Mouse (Mus musculus) embryonic facial prominence, embryonic 12.5 days (tissue): Measurements from ENCODE around the gene Cd99l2. TPM values are rescaled to one million over a fixed set of nuclear protein-coding genes. Genes with fewer than 3 reads are reported as not detected.
A peak's percentile ranks its signal among the peaks of the same experiment; 100 is the strongest.
"Not testable (repeated sequence)": the region's sequence is repeated elsewhere in the genome, so short reads cannot be mapped to it uniquely, and the experiment has no call there.

Source experiments
- ATAC-seq: fragments of 200-750 bp; cut with Nextera tagmentation; 2 replicates; pipeline ENCODE4 v1.8.0; 2017; ENCODE audit not compliant: insufficient number of reproducible peaks, insufficient read depth, low FRiP score, low TSS enrichment
- H3K27ac ChIP-seq: fragments of 300-500 bp; sonication (generic); 2 replicates; pipeline ENCODE4 v1.5.1; 2016; ENCODE audit warnings: mild to moderate bottlenecking
- H3K27me3 ChIP-seq: fragments of 300-500 bp; sonication (generic); 2 replicates; pipeline ENCODE4 v1.6.1; 2016; ENCODE audit warnings: mild to moderate bottlenecking, moderate library complexity
- H3K36me3 ChIP-seq: fragments of 300-500 bp; sonication (generic); 2 replicates; pipeline ENCODE4 v1.6.1; 2016; ENCODE audit warnings: mild to moderate bottlenecking
- H3K4me1 ChIP-seq: fragments of 300-500 bp; sonication (generic); 2 replicates; pipeline ENCODE4 v1.6.1; 2016
- H3K4me2 ChIP-seq: fragments of 300-500 bp; sonication (generic); replicated peaks from 2 replicates; pipeline ENCODE4 v1.6.1; 2016; ENCODE audit warnings: mild to moderate bottlenecking, moderate library complexity
- H3K4me3 ChIP-seq: fragments of 300-500 bp; sonication (generic); 2 replicates; pipeline ENCODE4 v1.5.1; 2016; ENCODE audit warnings: mild to moderate bottlenecking
- H3K9ac ChIP-seq: fragments of 300-500 bp; sonication (generic); 2 replicates; pipeline ENCODE4 v1.6.1; 2016; ENCODE audit warnings: mild to moderate bottlenecking, moderate library complexity
- H3K9me3 ChIP-seq: fragments of 300-500 bp; sonication (generic); 2 replicates; pipeline ENCODE4 v1.6.1; 2016; ENCODE audit warnings: mild to moderate bottlenecking, moderate library complexity
- WGBS: fragments of 180-500 bp; shearing (Covaris S2); methylation state at CpG from one replicate; pipeline ENCODE4 v1.1.7; 2016; 5-methylcytosine and 5-hydroxymethylcytosine counted together
- polyA plus RNA-seq: library from polyadenylated mRNA; unstranded; fragments of >200 nt; fragmentation: Nextera tagmentation; extraction: Ambion mirVana; gene quantifications from 2 replicates; pipeline ENCODE4 v1.2.1, GENCODE M21; 2016

Cd99l2 gene
- polyA plus RNA-seq, 1 experiment from 2014 or later: 36.2 TPM

- ATAC-seq, H3K4me3 ChIP-seq, H3K4me2 ChIP-seq, H3K9ac ChIP-seq, H3K27me3 ChIP-seq, H3K4me1 ChIP-seq, H3K9me3 ChIP-seq, H3K27ac ChIP-seq, H3K36me3 ChIP-seq: not testable (repeated sequence)
- 87% methylated on average over 4 of the region's 4 CpGs for WGBS
Measured at GRCm38 (mm10) chrX:71506591-71506990, 13.9 kb upstream of the Cd99l2 start.

GRCm38 (mm10) chrX:71493279-71493656 is 619 bp upstream of the Cd99l2 start:
- peak overlapping the region; percentile 88 for H3K27ac ChIP-seq
- ATAC-seq: peak; percentile 47
- H3K9ac ChIP-seq: peak overlapping the region; percentile 36; the same call in 1 of the 2 replicates
- no peaks in the 10 kb centered on the region for H3K27me3 ChIP-seq
- H3K9me3 ChIP-seq: no peaks in the 10 kb centered on the region
- peak overlapping the region; percentile 53 for H3K4me3 ChIP-seq
- no peaks in the 10 kb centered on the region for H3K4me1 ChIP-seq
- H3K4me2 ChIP-seq: peak overlapping the region; percentile 62
- 22% methylated on average over 9 of the region's 9 CpGs for WGBS
- no peaks in the 10 kb centered on the region for H3K36me3 ChIP-seq

- Histone ChIP-seq H3K4me3 (peak overlapping the region; percentile 53), H3K4me2 (peak overlapping the region; percentile 62), H3K4me1 (no peaks in the 10 kb centered on the region), H3K27me3 (no peaks in the 10 kb centered on the region), H3K36me3 (no peaks in the 10 kb centered on the region), H3K9ac (peak overlapping the region; percentile 50), H3K9me3 (no peaks in the 10 kb centered on the region), H3K27ac (peak overlapping the region; percentile 88)
- no peak for ATAC-seq
- WGBS: 32% methylated on average over 16 of the region's 17 CpGs
Measured at GRCm38 (mm10) chrX:71491931-71492633, 567 bp downstream of the Cd99l2 start.

- Histone ChIP-seq H3K4me2 (no peak overlapping the region), H3K4me3 (no peak overlapping the region), H3K9ac (no peak overlapping the region), H3K36me3 (no peaks in the 10 kb centered on the region), H3K27ac (no peak overlapping the region), H3K27me3 (no peaks in the 10 kb centered on the region), H3K9me3 (no peaks in the 10 kb centered on the region), H3K4me1 (no peaks in the 10 kb centered on the region)
- 84% methylated on average over 1 of the region's 1 CpGs for WGBS
- ATAC-seq: no peak
Measured at GRCm38 (mm10) chrX:71489353-71489752, 3.3 kb downstream of the Cd99l2 start.

- Histone ChIP-seq H3K27me3 (no peaks in the 10 kb centered on the region), H3K9ac (no peak overlapping the region), H3K4me3 (no peak overlapping the region), H3K4me1 (no peaks in the 10 kb centered on the region), H3K4me2 (no peak overlapping the region), H3K36me3 (no peaks in the 10 kb centered on the region), H3K27ac (no peak overlapping the region), H3K9me3 (no peaks in the 10 kb centered on the region)
- WGBS: 85% methylated on average over 2 of the region's 2 CpGs
- ATAC-seq: no peak
Measured at GRCm38 (mm10) chrX:71482244-71482643, 10.4 kb downstream of the Cd99l2 start.

- H3K4me2 ChIP-seq: no peak overlapping the region
- WGBS: 40% methylated on average over 3 of the region's 3 CpGs
- ATAC-seq: 0 out of 2 replicates have a peak, but pooled peaks have one; percentile 52
Measured at GRCm38 (mm10) chrX:71475992-71476391, 16.7 kb downstream of the Cd99l2 start.

GRCm38 (mm10) chrX:71475497-71475896 is 17.2 kb downstream of the Cd99l2 start:
- ATAC-seq: no peak
- Histone ChIP-seq H3K36me3 (no peaks in the 10 kb centered on the region), H3K4me3 (no peak overlapping the region), H3K9me3 (no peaks in the 10 kb centered on the region), H3K4me1 (no peaks in the 10 kb centered on the region), H3K27me3 (no peaks in the 10 kb centered on the region), H3K4me2 (no peak overlapping the region), H3K27ac (no peak overlapping the region), H3K9ac (no peak overlapping the region)
- 64% methylated on average over 3 of the region's 3 CpGs for WGBS

More at GRCm38 (mm10) chrX:71475992-71476391, 16.7 kb downstream of the Cd99l2 start:
- no peaks in the 10 kb centered on the region for H3K27me3 ChIP-seq
- no peak overlapping the region for H3K4me3 ChIP-seq
- H3K4me1 ChIP-seq: no peaks in the 10 kb centered on the region
- no peaks in the 10 kb centered on the region for H3K36me3 ChIP-seq
- H3K27ac ChIP-seq: no peak overlapping the region
- H3K9me3 ChIP-seq: no peaks in the 10 kb centered on the region
- H3K9ac ChIP-seq: no peak overlapping the region

- H3K9ac ChIP-seq: no peak overlapping the region
- H3K4me1 ChIP-seq: no peaks in the 10 kb centered on the region
- H3K36me3 ChIP-seq: no peaks in the 10 kb centered on the region
- no peak overlapping the region for H3K27ac ChIP-seq
- 66% methylated on average over 3 of the region's 3 CpGs for WGBS
- H3K4me3 ChIP-seq: no peak overlapping the region
- H3K4me2 ChIP-seq: no peak overlapping the region
- H3K27me3 ChIP-seq: no peaks in the 10 kb centered on the region
- ATAC-seq: no peak
- H3K9me3 ChIP-seq: no peaks in the 10 kb centered on the region
Measured at GRCm38 (mm10) chrX:71475084-71475483, 17.6 kb downstream of the Cd99l2 start.

- Histone ChIP-seq H3K4me1 (no peaks in the 10 kb centered on the region), H3K27me3 (no peaks in the 10 kb centered on the region), H3K36me3 (no peaks in the 10 kb centered on the region), H3K4me2 (no peak overlapping the region), H3K9me3 (no peaks in the 10 kb centered on the region), H3K9ac (no peak overlapping the region), H3K4me3 (no peak overlapping the region), H3K27ac (no peak overlapping the region)
- no peak for ATAC-seq
- WGBS: 77% methylated on average over 3 of the region's 3 CpGs
Measured at GRCm38 (mm10) chrX:71474296-71474956, 18.2 kb downstream of the Cd99l2 start.

GRCm38 (mm10) chrX:71468639-71469295 is 23.9 kb downstream of the Cd99l2 start:
- H3K36me3 ChIP-seq: no peaks in the 10 kb centered on the region
- no peak overlapping the region for H3K9ac ChIP-seq
- H3K9me3 ChIP-seq: no peaks in the 10 kb centered on the region
- H3K4me2 ChIP-seq: no peak overlapping the region
- H3K4me3 ChIP-seq: no peak overlapping the region
- ATAC-seq: no peak
- WGBS: 94% methylated on average over 5 of the region's 5 CpGs
- H3K27me3 ChIP-seq: no peaks in the 10 kb centered on the region
- H3K4me1 ChIP-seq: no peaks in the 10 kb centered on the region
- H3K27ac ChIP-seq: no peak overlapping the region

- H3K4me2 ChIP-seq: no peak overlapping the region
Measured at GRCm38 (mm10) chrX:71467491-71467890, 25.2 kb downstream of the Cd99l2 start.

GRCm38 (mm10) chrX:71465417-71465816 is 27.2 kb downstream of the Cd99l2 start:
- no peak overlapping the region for H3K4me2 ChIP-seq
- no peaks in the 10 kb centered on the region for H3K27me3 ChIP-seq
- H3K4me3 ChIP-seq: no peak overlapping the region
- WGBS: 100% methylated on average over 1 of the region's 1 CpGs
- no peaks in the 10 kb centered on the region for H3K4me1 ChIP-seq
- no peak overlapping the region for H3K9ac ChIP-seq
- ATAC-seq: no peak
- no peaks in the 10 kb centered on the region for H3K9me3 ChIP-seq
- H3K36me3 ChIP-seq: no peaks in the 10 kb centered on the region
- H3K27ac ChIP-seq: no peak overlapping the region

More at GRCm38 (mm10) chrX:71467491-71467890, 25.2 kb downstream of the Cd99l2 start:
- Histone ChIP-seq H3K36me3 (no peaks in the 10 kb centered on the region), H3K27ac (no peak overlapping the region), H3K4me1 (no peaks in the 10 kb centered on the region), H3K27me3 (no peaks in the 10 kb centered on the region), H3K9ac (no peak overlapping the region), H3K9me3 (no peaks in the 10 kb centered on the region), H3K4me3 (no peak overlapping the region)
- no peak for ATAC-seq
- WGBS: 82% methylated on average over 3 of the region's 3 CpGs
